Mouse (Mus musculus): ENCODE results near the gene Stat5b. TPM values are rescaled to one million over a fixed set of nuclear protein-coding genes. Genes with fewer than 3 reads are reported as not detected.

Stat5b gene
- polyA plus RNA-seq, 1 experiment from 2014 or later: 31.4 TPM

DNA sequence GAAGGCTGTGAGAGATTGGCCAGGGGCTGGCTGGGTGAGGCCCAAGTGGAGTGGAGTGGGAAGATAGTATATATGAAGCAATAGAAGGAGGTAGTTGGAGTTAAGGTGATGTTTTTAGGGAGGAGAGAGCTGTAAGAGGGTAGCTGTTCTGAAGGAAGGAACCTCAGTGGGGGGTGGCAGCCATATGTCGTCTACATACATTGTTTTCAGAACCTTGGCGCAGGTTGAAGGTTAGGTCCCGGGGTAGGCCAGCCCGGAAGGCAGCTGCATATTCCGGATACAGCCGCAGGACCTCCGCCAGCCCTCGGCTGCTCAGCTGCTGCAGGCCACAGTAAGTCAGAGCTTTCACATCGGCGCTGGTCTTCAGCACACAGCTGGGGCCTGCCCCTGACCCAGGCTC lies 104.0 kb downstream of the Stat5b start:
- 77% methylated on average over 10 of the region's 10 CpGs for WGBS
- Histone ChIP-seq H3K27ac (replicated peaks in 1 of 2; ENCODE audit: control insufficient read depth in 1 of 2, insufficient read depth in 1 of 2, low read depth in 2 of 2, low read length in 2 of 2) (no peak overlapping the region), H3K27me3 (ENCODE audit: control insufficient read depth, insufficient read depth, low read length) (peaks cover 35% of the 10 kb centered on the region), H3K36me3 (ENCODE audit: control insufficient read depth, insufficient read depth, low read length) (no peaks in the 10 kb centered on the region), H3K4me3 (ENCODE audit: control insufficient read depth in 1 of 2, insufficient read depth in 1 of 2, low read depth in 1 of 2, low read length in 2 of 2) (no peak overlapping the region), H3K4me2 (ENCODE audit: low read length) (no peak overlapping the region), H3K4me1 (ENCODE audit: control insufficient read depth in 2 of 2, insufficient read depth in 2 of 2, low read length in 2 of 2) (no peaks in the 10 kb centered on the region), H3K9me3 (ENCODE audit: control insufficient read depth, low read length) (no peaks in the 10 kb centered on the region), H3K9ac (ENCODE audit: low read length) (no peak overlapping the region)
- ATAC-seq (ENCODE audit: insufficient number of reproducible peaks, insufficient read depth, low FRiP score, low read depth): no peak

- Histone ChIP-seq H3K9ac (ENCODE audit: low read length) (no peak overlapping the region), H3K4me2 (ENCODE audit: low read length) (no peak overlapping the region), H3K4me3 (ENCODE audit: control insufficient read depth in 1 of 2, insufficient read depth in 1 of 2, low read depth in 1 of 2, low read length in 2 of 2) (no peak overlapping the region), H3K27me3 (ENCODE audit: control insufficient read depth, insufficient read depth, low read length) (peaks cover 31% of the 10 kb centered on the region), H3K36me3 (ENCODE audit: control insufficient read depth, insufficient read depth, low read length) (no peaks in the 10 kb centered on the region), H3K9me3 (ENCODE audit: control insufficient read depth, low read length) (no peaks in the 10 kb centered on the region), H3K4me1 (ENCODE audit: control insufficient read depth in 2 of 2, insufficient read depth in 2 of 2, low read length in 2 of 2) (no peaks in the 10 kb centered on the region), H3K27ac (replicated peaks in 1 of 2; ENCODE audit: control insufficient read depth in 1 of 2, insufficient read depth in 1 of 2, low read depth in 2 of 2, low read length in 2 of 2) (no peak overlapping the region)
- WGBS: 17% methylated on average over 6 of the region's 6 CpGs
- no peak for ATAC-seq (ENCODE audit: insufficient number of reproducible peaks, insufficient read depth, low FRiP score, low read depth)
These were observed 105.4 kb downstream of the Stat5b start for GRCm38 (mm10) chr11:100745085-100745484.

GRCm38 (mm10) chr11:100741348-100741747 lies 109.2 kb downstream of the Stat5b start:
- no peak overlapping the region for H3K4me3 ChIP-seq (ENCODE audit: control insufficient read depth in 1 of 2, insufficient read depth in 1 of 2, low read depth in 1 of 2, low read length in 2 of 2)
- WGBS: 65% methylated on average over 6 of the region's 6 CpGs
- ATAC-seq (ENCODE audit: insufficient number of reproducible peaks, insufficient read depth, low FRiP score, low read depth): no peak
- no peaks in the 10 kb centered on the region for H3K9me3 ChIP-seq (ENCODE audit: control insufficient read depth, low read length)
- no peaks in the 10 kb centered on the region; the same call in 1 of the 2 replicates for H3K27me3 ChIP-seq (ENCODE audit: control insufficient read depth, insufficient read depth, low read length)
- H3K27ac ChIP-seq (replicated peaks in 1 of 2; ENCODE audit: control insufficient read depth in 1 of 2, insufficient read depth in 1 of 2, low read depth in 2 of 2, low read length in 2 of 2): no peak overlapping the region
- no peak overlapping the region for H3K4me2 ChIP-seq (ENCODE audit: low read length)
- peaks cover 6 to 10% of the 10 kb centered on the region in 2 experiments for H3K4me1 ChIP-seq (ENCODE audit: control insufficient read depth in 2 of 2, insufficient read depth in 2 of 2, low read length in 2 of 2)
- no peaks in the 10 kb centered on the region for H3K36me3 ChIP-seq (ENCODE audit: control insufficient read depth, insufficient read depth, low read length)
- H3K9ac ChIP-seq (ENCODE audit: low read length): no peak overlapping the region

- WGBS: 8% methylated on average over 5 of the region's 5 CpGs
- Histone ChIP-seq H3K4me2 (ENCODE audit: low read length) (peak overlapping the region; percentile 69), H3K9me3 (ENCODE audit: control insufficient read depth, low read length) (no peaks in the 10 kb centered on the region), H3K27me3 (ENCODE audit: control insufficient read depth, insufficient read depth, low read length) (no peaks in the 10 kb centered on the region), H3K27ac (replicated peaks in 1 of 2; ENCODE audit: control insufficient read depth in 1 of 2, insufficient read depth in 1 of 2, low read depth in 2 of 2, low read length in 2 of 2) (no peak overlapping the region), H3K4me3 (ENCODE audit: control insufficient read depth in 1 of 2, insufficient read depth in 1 of 2, low read depth in 1 of 2, low read length in 2 of 2) (peak overlapping the region; percentile 69 to 85; a peak in 3 of 4 replicates), H3K9ac (ENCODE audit: low read length) (peak overlapping the region; percentile 72), H3K4me1 (ENCODE audit: control insufficient read depth in 2 of 2, insufficient read depth in 2 of 2, low read length in 2 of 2) (peaks cover 10 to 17% of the 10 kb centered on the region in 2 experiments), H3K36me3 (ENCODE audit: control insufficient read depth, insufficient read depth, low read length) (no peaks in the 10 kb centered on the region)
- ATAC-seq (ENCODE audit: insufficient number of reproducible peaks, insufficient read depth, low FRiP score, low read depth): no peak
These were observed 111.8 kb downstream of the Stat5b start for GRCm38 (mm10) chr11:100738749-100739148.

DNA sequence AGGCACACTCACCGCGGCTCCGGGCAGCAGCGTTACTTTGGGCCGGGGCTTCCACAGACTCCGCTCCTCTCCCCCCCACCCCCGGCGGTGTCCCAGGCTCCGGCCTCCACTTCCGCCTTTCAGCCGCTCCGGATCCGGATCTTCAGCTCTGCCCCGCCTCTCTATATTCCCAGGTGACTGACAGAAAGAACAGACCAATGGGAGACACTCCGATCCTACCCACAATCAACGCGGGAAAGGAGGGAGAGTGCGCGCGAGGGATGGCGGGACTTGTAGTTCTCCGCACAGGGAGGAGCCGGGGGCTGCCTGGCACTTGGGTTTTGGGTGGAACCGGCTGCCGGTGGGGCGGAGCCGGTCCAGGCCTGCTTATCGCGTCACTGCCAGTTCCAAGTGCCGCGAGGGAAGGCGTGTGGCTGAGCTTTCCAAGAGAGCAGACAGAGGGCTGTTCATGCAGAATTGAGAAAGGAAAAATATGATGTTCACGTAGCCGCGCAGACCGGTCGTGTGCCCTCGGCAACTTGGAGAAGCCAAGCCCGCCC lies 112.4 kb downstream of the Stat5b start, which contains the start of gene Rab5c:
TSS of gene Rab5c (minus strand) at position 150 of the 539 bp plus-strand sequence.
- ATAC-seq (ENCODE audit: insufficient number of reproducible peaks, insufficient read depth, low FRiP score, low read depth): peak; percentile 99
- H3K27ac ChIP-seq (replicated peaks in 1 of 2; ENCODE audit: control insufficient read depth in 1 of 2, insufficient read depth in 1 of 2, low read depth in 2 of 2, low read length in 2 of 2): peak within 1 kb of the TSS; percentile 69
- H3K9ac ChIP-seq (ENCODE audit: low read length): peak within 1 kb of the TSS; percentile 92
- no peaks in the 10 kb centered on the region for H3K9me3 ChIP-seq (ENCODE audit: control insufficient read depth, low read length)
- no peaks in the 10 kb centered on the region for H3K27me3 ChIP-seq (ENCODE audit: control insufficient read depth, insufficient read depth, low read length)
- peak within 1 kb of the TSS; percentile 69 to 85 for H3K4me3 ChIP-seq (ENCODE audit: control insufficient read depth in 1 of 2, insufficient read depth in 1 of 2, low read depth in 1 of 2, low read length in 2 of 2)
- peaks cover 10 to 17% of the 10 kb centered on the region in 2 experiments for H3K4me1 ChIP-seq (ENCODE audit: control insufficient read depth in 2 of 2, insufficient read depth in 2 of 2, low read length in 2 of 2)
- H3K36me3 ChIP-seq (ENCODE audit: control insufficient read depth, insufficient read depth, low read length): 0 out of 2 replicates have a peak, but pooled peaks cover 2% of the 10 kb centered on the region
- under 1% methylated on average over 38 of the region's 39 CpGs for WGBS
- H3K4me2 ChIP-seq (ENCODE audit: low read length): peak within 1 kb of the TSS; percentile 83

GRCm38 (mm10) chr11:100737105-100737733 lies 113.3 kb downstream of the Stat5b start:
- ATAC-seq (ENCODE audit: insufficient number of reproducible peaks, insufficient read depth, low FRiP score, low read depth): no peak
- peak overlapping the region; percentile 83 for H3K4me2 ChIP-seq (ENCODE audit: low read length)
- H3K9me3 ChIP-seq (ENCODE audit: control insufficient read depth, low read length): no peaks in the 10 kb centered on the region
- peak overlapping the region; percentile 92 for H3K9ac ChIP-seq (ENCODE audit: low read length)
- no peaks in the 10 kb centered on the region for H3K27me3 ChIP-seq (ENCODE audit: control insufficient read depth, insufficient read depth, low read length)
- peaks cover 10 to 17% of the 10 kb centered on the region in 2 experiments for H3K4me1 ChIP-seq (ENCODE audit: control insufficient read depth in 2 of 2, insufficient read depth in 2 of 2, low read length in 2 of 2)
- peak overlapping the region; percentile 69 to 85 for H3K4me3 ChIP-seq (ENCODE audit: control insufficient read depth in 1 of 2, insufficient read depth in 1 of 2, low read depth in 1 of 2, low read length in 2 of 2)
- peaks cover 9% of the 10 kb centered on the region; the same call in 1 of the 2 replicates for H3K36me3 ChIP-seq (ENCODE audit: control insufficient read depth, insufficient read depth, low read length)
- H3K27ac ChIP-seq (replicated peaks in 1 of 2; ENCODE audit: control insufficient read depth in 1 of 2, insufficient read depth in 1 of 2, low read depth in 2 of 2, low read length in 2 of 2): peak overlapping the region; percentile 50 to 69; a peak in 3 of 4 replicates
- WGBS: 1% methylated on average over 13 of the region's 13 CpGs

DNA sequence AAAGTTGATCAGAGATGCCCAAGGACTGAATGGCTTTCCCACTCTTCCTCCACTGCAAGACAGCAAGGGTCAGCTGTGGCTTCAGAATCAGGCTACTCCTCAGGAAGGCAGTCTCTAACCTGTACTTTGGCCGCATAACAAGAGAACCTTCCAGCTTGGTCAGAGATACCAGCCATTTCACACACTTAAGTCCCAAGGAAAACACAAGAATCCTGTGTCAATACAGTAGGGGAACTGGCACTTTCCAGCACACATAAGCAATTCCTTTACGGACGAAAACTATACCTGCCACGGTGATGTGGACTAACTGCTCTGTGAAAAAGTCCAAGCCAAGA lies 113.8 kb downstream of the Stat5b start:
- Histone ChIP-seq H3K4me3 (ENCODE audit: control insufficient read depth in 1 of 2, insufficient read depth in 1 of 2, low read depth in 1 of 2, low read length in 2 of 2) (peak overlapping the region; percentile 10 to 85; a peak in 3 of 4 replicates), H3K9me3 (ENCODE audit: control insufficient read depth, low read length) (no peaks in the 10 kb centered on the region), H3K9ac (ENCODE audit: low read length) (peak overlapping the region; percentile 92; the same call in 1 of the 2 replicates), H3K4me2 (ENCODE audit: low read length) (peak overlapping the region; percentile 83), H3K27ac (replicated peaks in 1 of 2; ENCODE audit: control insufficient read depth in 1 of 2, insufficient read depth in 1 of 2, low read depth in 2 of 2, low read length in 2 of 2) (peak overlapping the region; percentile 8 to 16; a peak in 1 of 4 replicates), H3K4me1 (ENCODE audit: control insufficient read depth in 2 of 2, insufficient read depth in 2 of 2, low read length in 2 of 2) (peaks cover 10 to 17% of the 10 kb centered on the region in 2 experiments), H3K36me3 (ENCODE audit: control insufficient read depth, insufficient read depth, low read length) (peaks cover 10% of the 10 kb centered on the region; the same call in 1 of the 2 replicates), H3K27me3 (ENCODE audit: control insufficient read depth, insufficient read depth, low read length) (no peaks in the 10 kb centered on the region)
- ATAC-seq (ENCODE audit: insufficient number of reproducible peaks, insufficient read depth, low FRiP score, low read depth): no peak
- 58% methylated on average over 4 of the region's 4 CpGs for WGBS

Data from heart, embryonic 14.5 days (tissue).